Mouse (Mus musculus) heart, adult 2 months (tissue): ENCODE data around the gene Ehd2. TPM values are rescaled to one million over a fixed set of nuclear protein-coding genes. Genes with fewer than 3 reads are reported as not detected.
"Not testable (repeated sequence)": the region's sequence is repeated elsewhere in the genome, so short reads cannot be mapped to it uniquely, and the experiment has no call there.

Experiments
- DNase-seq, 2 experiments: peaks; one replicate each; pipeline ENCODE4 v3.0.0; 2021
- H3K27ac ChIP-seq: fragments of 200-600 bp; 2 replicates; pipeline ENCODE4 v1.8.1; 2022
- H3K27me3 ChIP-seq: fragments of 200-500 bp; 2 replicates; pipeline ENCODE4 v1.6.1; 2012; ENCODE audit warnings: mild to moderate bottlenecking, low read length, inconsistent platforms, mixed read lengths; ENCODE audit not compliant: control insufficient read depth, insufficient read depth
- H3K36me3 ChIP-seq: fragments of 200-500 bp; 2 replicates; pipeline ENCODE4 v1.6.1; 2012; ENCODE audit warnings: low read length, inconsistent platforms; ENCODE audit not compliant: control insufficient read depth, insufficient read depth
- H3K4me1 ChIP-seq: fragments of 200-500 bp; 2 replicates; pipeline ENCODE4 v1.6.1; 2011; ENCODE audit warnings: low read length; ENCODE audit not compliant: control insufficient read depth, insufficient read depth
- H3K4me3 ChIP-seq: fragments of 200-600 bp; 2 replicates; pipeline ENCODE4 v1.8.1; 2022
- H3K79me2 ChIP-seq: fragments of 200-500 bp; replicated peaks from 2 replicates; pipeline ENCODE4 v1.6.1; 2012; ENCODE audit warnings: mild to moderate bottlenecking, inconsistent platforms, low read length, moderate library complexity, mixed read lengths; ENCODE audit not compliant: control insufficient read depth, insufficient read depth
- H3K9ac ChIP-seq: fragments of 200-500 bp; 2 replicates; pipeline ENCODE4 v1.6.1; 2012; ENCODE audit warnings: low read depth, mild to moderate bottlenecking, control low read depth, inconsistent platforms, low read length, mixed read lengths
- CTCF ChIP-seq: fragments of 200-600 bp; IDR thresholded peaks from 2 replicates; pipeline ENCODE4 v1.8.1; 2022; ENCODE audit warnings: antibody characterized with exemption, mild to moderate bottlenecking, moderate library complexity
- EP300 ChIP-seq: fragments of 200-500 bp; IDR thresholded peaks from 2 replicates; pipeline ENCODE4 v1.6.1; 2011; ENCODE audit warnings: low read depth, low read length, control low read depth; ENCODE audit not compliant: insufficient read depth
- POLR2A ChIP-seq: fragments of 200-500 bp; IDR thresholded peaks from 2 replicates; pipeline ENCODE4 v1.6.1; 2011; ENCODE audit warnings: mild to moderate bottlenecking, low read depth, low read length, control low read depth; ENCODE audit not compliant: insufficient read depth
- WGBS: fragments of 180-500 bp; shearing (Covaris S2); methylation state at CpG from one replicate; pipeline ENCODE4 v1.1.7; 2018; 5-methylcytosine and 5-hydroxymethylcytosine counted together
- intact Hi-C: fragments of 180-260 bp; cut with DNase I; formaldehyde crosslinking; loops from one replicate; pipeline ENCODE4 v1.15.1; 2025
- polyA plus RNA-seq: library from polyadenylated mRNA; depleted of rRNA; stranded (reverse); fragments of >200 nt; gene quantifications from 2 replicates; pipeline ENCODE4 v1.2.3, GENCODE M21; 2012
- total RNA-seq, 2 experiments: library from RNA; stranded (reverse); gene quantifications; 2 replicates each; pipeline ENCODE4 v1.2.3; 2021

Ehd2 gene
- total and polyA plus RNA-seq, 3 experiments: 76.8 to 91.3 (median 81.9) TPM

DNA sequence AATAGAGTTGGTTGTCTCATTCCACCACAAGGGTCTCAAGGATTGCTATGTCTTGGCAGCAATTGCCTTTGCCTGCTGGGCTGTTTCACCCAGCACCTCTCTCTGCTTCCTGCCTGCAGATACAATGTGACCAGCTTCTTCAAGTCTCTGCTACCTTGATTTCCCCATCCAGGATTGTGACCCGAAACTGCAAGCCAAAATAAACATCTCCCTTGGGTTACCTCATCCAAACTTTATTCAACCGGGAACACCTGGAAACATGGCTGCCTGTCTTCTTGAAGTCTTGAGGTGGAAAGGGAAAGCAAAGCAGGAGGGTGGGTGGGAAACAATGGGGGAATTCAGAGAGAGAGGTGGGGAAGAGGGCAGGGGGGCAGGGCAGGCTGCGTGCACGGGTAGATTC lies 50.4 kb downstream of the Ehd2 start:
- intact Hi-C loops: no loop called here

DNA sequence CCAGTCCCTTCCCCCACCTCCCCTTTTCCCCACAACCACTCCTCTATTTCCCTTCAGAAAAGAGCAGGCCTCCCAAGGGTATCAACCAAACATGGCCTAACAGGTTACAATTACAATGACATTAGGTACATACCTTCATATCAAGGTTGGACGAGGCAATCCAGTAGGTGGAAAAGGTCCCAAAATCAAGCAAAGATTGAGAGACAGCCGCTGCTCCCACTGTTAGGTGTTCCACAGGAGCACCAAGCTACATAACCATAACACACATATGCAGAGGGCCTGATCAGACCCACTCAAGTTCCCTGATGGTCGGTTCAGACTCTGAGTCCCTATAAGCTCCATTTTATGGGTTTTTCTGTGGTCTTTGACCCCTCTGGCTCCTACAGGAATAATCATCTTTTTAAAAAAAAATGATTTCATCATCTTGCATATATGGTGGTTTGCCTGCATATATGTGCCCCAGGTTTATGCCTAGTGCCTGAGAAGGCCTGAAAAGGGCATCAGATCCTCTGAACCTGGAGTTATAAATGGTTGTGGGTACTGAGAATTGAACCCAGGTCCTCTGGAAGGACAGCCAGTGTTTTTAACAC lies 51.1 kb downstream of the Ehd2 start:
- peaks cover 5% of the 10 kb centered on the region for H3K4me1 ChIP-seq
- H3K9ac ChIP-seq: no peak overlapping the region
- TF ChIP-seq POLR2A (no peak), EP300 (no peak), CTCF (no peak)
- no peak overlapping the region for H3K4me3 ChIP-seq
- H3K27ac ChIP-seq: no peak overlapping the region
- 86% methylated on average over 3 of the region's 3 CpGs for WGBS
- H3K36me3 ChIP-seq: no peaks in the 10 kb centered on the region; the same call in 1 of the 2 replicates
- no peaks in the 10 kb centered on the region for H3K79me2 ChIP-seq
- intact Hi-C loops: no loop called here
- DNase-seq: no peak
- no peaks in the 10 kb centered on the region for H3K27me3 ChIP-seq

More for the DNA sequence above, 50.4 kb downstream of the Ehd2 start:
- no peak for DNase-seq
- H3K27me3 ChIP-seq: no peaks in the 10 kb centered on the region
- no peaks in the 10 kb centered on the region; the same call in 1 of the 2 replicates for H3K36me3 ChIP-seq
- peaks cover 5% of the 10 kb centered on the region for H3K4me1 ChIP-seq
- H3K9ac ChIP-seq: no peak overlapping the region
- WGBS: 75% methylated on average over 4 of the region's 4 CpGs
- TF ChIP-seq EP300 (no peak), POLR2A (no peak), CTCF (no peak)
- no peak overlapping the region for H3K27ac ChIP-seq
- H3K4me3 ChIP-seq: no peak overlapping the region
- no peaks in the 10 kb centered on the region for H3K79me2 ChIP-seq

GRCm38 (mm10) chr7:15915695-15916094 lies 51.7 kb downstream of the Ehd2 start:
- H3K36me3 ChIP-seq, H3K27me3 ChIP-seq, H3K4me3 ChIP-seq, H3K9ac ChIP-seq, H3K27ac ChIP-seq, DNase-seq, H3K4me1 ChIP-seq, intact Hi-C loops, H3K79me2 ChIP-seq: not testable (repeated sequence)
- WGBS: 86% methylated on average over 4 of the region's 4 CpGs

GRCm38 (mm10) chr7:15914751-15915150 lies 52.6 kb downstream of the Ehd2 start:
- DNase-seq: no peak
- peaks cover 1% of the 10 kb centered on the region; the same call in 1 of the 2 replicates for H3K4me1 ChIP-seq
- 81% methylated on average over 2 of the region's 2 CpGs for WGBS
- intact Hi-C loops: no loop called here
- H3K27ac ChIP-seq: no peak overlapping the region
- H3K4me3 ChIP-seq: no peak overlapping the region
- H3K9ac ChIP-seq: no peak overlapping the region
- H3K79me2 ChIP-seq: no peaks in the 10 kb centered on the region
- no peaks in the 10 kb centered on the region for H3K27me3 ChIP-seq
- H3K36me3 ChIP-seq: no peaks in the 10 kb centered on the region
- no peak for TF ChIP-seq EP300
- TF ChIP-seq CTCF: no peak
- no peak for TF ChIP-seq POLR2A

DNA sequence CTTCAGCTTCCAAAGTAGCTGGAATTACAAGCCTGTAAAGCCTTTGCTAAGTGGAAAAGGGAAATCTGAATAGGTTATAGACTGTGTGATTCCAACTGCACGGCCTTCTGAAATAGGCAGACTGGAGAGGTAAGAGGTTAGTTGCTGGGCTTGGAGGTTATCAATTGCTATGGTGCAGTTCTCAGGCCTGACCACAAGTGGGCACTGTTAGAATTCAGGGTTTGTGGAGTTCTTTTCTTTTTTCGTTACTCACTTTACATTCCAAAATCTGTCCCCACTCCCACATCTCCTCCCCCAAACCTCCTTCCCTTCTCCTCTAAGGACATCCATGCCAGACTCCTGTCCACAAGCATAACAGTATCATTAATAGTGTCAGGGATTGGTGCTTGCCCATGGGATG lies 53.1 kb downstream of the Ehd2 start:
- H3K4me1 ChIP-seq: peaks cover 1% of the 10 kb centered on the region; the same call in 1 of the 2 replicates
- H3K36me3 ChIP-seq: no peaks in the 10 kb centered on the region
- no peak overlapping the region for H3K9ac ChIP-seq
- H3K4me3 ChIP-seq: no peak overlapping the region
- no peak overlapping the region for H3K27ac ChIP-seq
- no peaks in the 10 kb centered on the region for H3K27me3 ChIP-seq
- TF ChIP-seq EP300: no peak
- no peak for TF ChIP-seq POLR2A
- peak; percentile 90 for TF ChIP-seq CTCF
- no peak for DNase-seq
- WGBS: 24% methylated on average over 2 of the region's 2 CpGs
- no peaks in the 10 kb centered on the region for H3K79me2 ChIP-seq
- intact Hi-C loops: no loop called here

DNA sequence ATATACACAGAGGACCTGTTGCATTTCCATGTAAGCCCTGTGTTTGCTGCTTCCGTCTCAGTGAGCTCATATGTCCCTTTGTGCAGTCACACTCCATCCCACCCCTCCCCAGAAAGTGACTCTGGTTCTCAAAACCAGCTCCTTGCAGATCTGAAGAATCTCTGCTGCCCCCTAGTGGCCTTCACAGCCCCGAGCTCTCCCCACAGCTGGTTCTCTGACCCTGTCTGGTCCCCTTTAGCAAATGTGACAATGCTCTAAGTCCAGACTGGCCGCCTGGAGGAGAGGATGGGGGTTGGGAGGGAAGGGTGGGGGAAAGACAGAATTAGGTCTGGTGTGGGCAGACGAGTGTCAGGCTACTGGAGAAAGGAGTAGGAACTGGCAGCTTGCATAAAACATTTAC lies 55.2 kb downstream of the Ehd2 start:
- WGBS: 2% methylated on average over 4 of the region's 4 CpGs
- TF ChIP-seq EP300 (no peak), POLR2A (no peak), CTCF (peak; percentile 82)
- no peaks in the 10 kb centered on the region for H3K79me2 ChIP-seq
- H3K4me3 ChIP-seq: no peak overlapping the region
- intact Hi-C loops: no loop called here
- H3K36me3 ChIP-seq: no peaks in the 10 kb centered on the region
- H3K27ac ChIP-seq: no peak overlapping the region
- no peak overlapping the region for H3K9ac ChIP-seq
- H3K4me1 ChIP-seq: peaks cover 1% of the 10 kb centered on the region; the same call in 1 of the 2 replicates
- peak; percentile 56 to 70 for DNase-seq
- no peaks in the 10 kb centered on the region for H3K27me3 ChIP-seq

DNA sequence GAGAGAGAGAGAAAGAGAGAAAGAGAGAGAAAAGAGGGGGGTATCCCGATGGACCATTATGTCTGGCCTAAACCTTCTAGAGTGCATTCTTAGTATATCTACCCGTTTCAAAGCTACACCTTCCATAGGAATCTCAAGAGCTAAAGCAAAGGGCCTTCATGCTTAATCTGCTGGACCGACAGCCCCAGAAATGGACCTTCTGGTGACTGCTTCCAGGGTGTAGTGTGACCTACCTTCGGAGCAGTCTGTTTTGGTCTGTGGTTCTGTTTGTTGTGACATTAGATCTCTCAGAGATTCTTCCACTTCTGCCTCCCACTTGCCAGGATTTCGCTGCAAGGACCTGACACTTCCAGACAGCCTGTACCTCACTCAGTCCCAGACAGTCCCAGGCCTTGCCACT lies 56.8 kb downstream of the Ehd2 start:
- no peaks in the 10 kb centered on the region for H3K27me3 ChIP-seq
- no peak overlapping the region for H3K27ac ChIP-seq
- peaks cover 1% of the 10 kb centered on the region; the same call in 1 of the 2 replicates for H3K4me1 ChIP-seq
- no peak for DNase-seq
- intact Hi-C loops: no loop called here
- no peak overlapping the region for H3K4me3 ChIP-seq
- H3K36me3 ChIP-seq: no peaks in the 10 kb centered on the region
- H3K9ac ChIP-seq: no peak overlapping the region
- 77% methylated on average over 5 of the region's 5 CpGs for WGBS
- H3K79me2 ChIP-seq: no peaks in the 10 kb centered on the region
- TF ChIP-seq EP300 (no peak), POLR2A (no peak), CTCF (no peak)
